Mouse (Mus musculus): ENCODE measurements around the gene Zfp799.

GRCm38 (mm10) chr17:32787436-32788093 lies 42.5 kb downstream of the Zfp799 start:
- TF ChIP-seq GATA1 (IDR thresholded peaks at IDR 0.05; ENCODE audit: borderline replicate concordance, low read length) (no peak), CTCF (IDR thresholded peaks at IDR 0.05; ENCODE audit: low read depth, low read length) (no peak), TAL1 (conservative IDR thresholded peaks at IDR 0.05; ENCODE audit: low read depth, low read length) (no peak)

All from G1E (cell line).